Mouse (Mus musculus) bone marrow, adult 2 months (tissue): Measurements from ENCODE around the gene Pan3.

Experiments
- CTCF ChIP-seq: fragments of 200-500 bp; IDR thresholded peaks from 2 replicates; pipeline ENCODE4 v1.5.1; 2011; ENCODE audit warnings: low read length, control low read depth; ENCODE audit not compliant: control insufficient read depth, insufficient read depth
- POLR2A ChIP-seq: fragments of 200-500 bp; IDR thresholded peaks from 2 replicates; pipeline ENCODE4 v1.6.1; 2011; ENCODE audit warnings: low read depth, mild to moderate bottlenecking, control low read depth, low read length, borderline replicate concordance; ENCODE audit not compliant: control insufficient read depth

DNA sequence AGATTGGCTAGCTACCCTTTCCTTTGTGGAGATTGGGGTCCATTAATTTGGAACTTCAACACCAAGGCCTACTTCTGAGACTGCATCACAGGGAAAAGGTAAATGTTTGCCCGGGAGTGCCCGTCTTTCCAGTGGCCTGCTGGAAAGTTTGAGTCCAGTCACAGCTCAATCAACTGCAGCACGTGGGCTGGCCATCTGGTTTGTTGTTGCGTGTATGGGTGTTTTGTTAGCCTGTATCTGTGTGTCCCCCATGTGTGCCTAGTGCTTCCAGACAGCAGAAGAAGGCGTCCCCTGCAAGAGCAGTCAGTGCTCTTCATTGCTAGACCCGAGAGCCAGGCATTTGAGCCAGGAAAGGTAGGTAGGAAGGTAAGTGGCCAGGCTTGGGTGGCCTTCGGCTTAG, 135.5 kb downstream of the Pan3 start:
- TF ChIP-seq CTCF (no peak), POLR2A (no peak)
